Mouse (Mus musculus) brain, embryonic 14.5 days (tissue): Measurements from ENCODE around the gene Ccdc60.

Source experiments
- CTCF ChIP-seq: fragments of 200-500 bp; IDR thresholded peaks from 2 replicates; pipeline ENCODE4 v1.5.1; 2012; ENCODE audit warnings: inconsistent platforms, mild to moderate bottlenecking, moderate library complexity, borderline replicate concordance; ENCODE audit not compliant: insufficient read depth, insufficient read length; ENCODE audit errors: extremely low read depth
- POLR2A ChIP-seq: fragments of 200-500 bp; IDR thresholded peaks from 2 replicates; pipeline ENCODE4 v1.6.1; 2012; ENCODE audit warnings: mild to moderate bottlenecking, inconsistent platforms, borderline replicate concordance; ENCODE audit not compliant: poor library complexity, insufficient read depth, insufficient read length, severe bottlenecking; ENCODE audit errors: extremely low read depth

DNA sequence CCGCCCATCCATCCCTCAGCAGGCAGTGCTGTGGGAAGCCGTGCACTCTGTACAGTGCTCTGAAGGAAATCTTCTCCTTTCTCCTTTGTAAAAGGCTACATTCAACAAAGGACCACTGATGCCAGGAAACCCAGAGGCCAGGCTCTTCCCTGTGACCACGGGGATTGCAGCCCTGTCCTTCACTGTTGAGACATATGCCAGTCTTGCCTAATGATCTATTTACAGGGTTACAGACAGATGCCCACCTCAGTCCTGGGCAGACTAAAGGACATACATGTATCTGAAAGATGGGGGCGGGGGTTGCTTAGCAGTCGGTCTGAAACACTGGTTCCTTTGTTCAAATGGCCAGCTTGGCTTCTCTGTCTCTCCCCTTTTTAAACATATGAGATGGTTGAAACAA lies 14.4 kb downstream of the Ccdc60 start:
- TF ChIP-seq CTCF (no peak), POLR2A (no peak)
